Mouse (Mus musculus) lung, postnatal 10 days (tissue): ENCODE data around the gene Pdp2.
A peak's percentile ranks its signal among the peaks of the same experiment; 100 is the strongest.
"Not testable (repeated sequence)": the region's sequence is repeated elsewhere in the genome, so short reads cannot be mapped to it uniquely, and the experiment has no call there.

Source experiments
- DNase-seq: peaks from one replicate; pipeline ENCODE4 v3.0.0; 2021

Gene Pdp2

GRCm38 (mm10) chr8:104633156-104633744, 42.0 kb downstream of the Pdp2 start:
- peak; percentile 1 for DNase-seq

- no peak for DNase-seq
Observed at GRCm38 (mm10) chr8:104635004-104635710, 43.9 kb downstream of the Pdp2 start.

GRCm38 (mm10) chr8:104638010-104638409, 46.8 kb downstream of the Pdp2 start:
- no peak for DNase-seq

- no peak for DNase-seq
Observed at GRCm38 (mm10) chr8:104640241-104640640, 49.0 kb downstream of the Pdp2 start.

- DNase-seq, result no peak
Observed at GRCm38 (mm10) chr8:104640831-104641370, 49.6 kb downstream of the Pdp2 start.

GRCm38 (mm10) chr8:104641426-104642323, 50.4 kb downstream of the Pdp2 start, which contains the start of gene Ciao2b:
Gene Ciao2b (minus strand): TSS chr8:104641965.
- peak; percentile 93 for DNase-seq

- no peak for DNase-seq
Observed at GRCm38 (mm10) chr8:104642324-104642654, 51.0 kb downstream of the Pdp2 start.

GRCm38 (mm10) chr8:104644187-104644586, 52.9 kb downstream of the Pdp2 start:
- not testable (repeated sequence) for DNase-seq
